Mouse (Mus musculus) lung, embryonic 15.5 days (tissue): Measurements from ENCODE around the gene Oas2. TPM values are rescaled to one million over a fixed set of nuclear protein-coding genes. Genes with fewer than 3 reads are reported as not detected.
A peak's percentile ranks its signal among the peaks of the same experiment; 100 is the strongest.

ENCODE experiments used
- ATAC-seq: fragments of 200-750 bp; cut with Nextera tagmentation; 2 replicates; pipeline ENCODE4 v1.8.0; 2017; ENCODE audit warnings: moderate number of reproducible peaks, borderline replicate concordance; ENCODE audit not compliant: low FRiP score, low TSS enrichment; ENCODE audit errors: extremely low read depth
- H3K27ac ChIP-seq: fragments of 300-500 bp; sonication (generic); 2 replicates; pipeline ENCODE4 v1.5.1; 2015; ENCODE audit warnings: moderate library complexity, mild to moderate bottlenecking, inconsistent platforms
- H3K27me3 ChIP-seq: fragments of 300-500 bp; sonication (generic); 2 replicates; pipeline ENCODE4 v1.6.1; 2015; ENCODE audit warnings: inconsistent platforms
- H3K36me3 ChIP-seq: fragments of 300-500 bp; sonication (generic); 2 replicates; pipeline ENCODE4 v1.6.1; 2015; ENCODE audit warnings: inconsistent platforms
- H3K4me1 ChIP-seq: fragments of 300-500 bp; sonication (generic); 2 replicates; pipeline ENCODE4 v1.6.1; 2015; ENCODE audit warnings: inconsistent platforms
- H3K4me2 ChIP-seq: fragments of 300-500 bp; sonication (generic); 2 replicates; pipeline ENCODE4 v1.6.1; 2015; ENCODE audit warnings: inconsistent platforms, mild to moderate bottlenecking, moderate library complexity
- H3K4me3 ChIP-seq: fragments of 300-500 bp; sonication (generic); 2 replicates; pipeline ENCODE4 v1.5.1; 2015; ENCODE audit warnings: mild to moderate bottlenecking, inconsistent platforms
- H3K9ac ChIP-seq: fragments of 300-500 bp; sonication (generic); 2 replicates; pipeline ENCODE4 v1.6.1; 2015; ENCODE audit warnings: inconsistent platforms
- H3K9me3 ChIP-seq: fragments of 300-500 bp; sonication (generic); 2 replicates; pipeline ENCODE4 v1.6.1; 2016; ENCODE audit warnings: inconsistent platforms
- WGBS: fragments of 180-500 bp; shearing (Covaris S2); methylation state at CpG from one replicate; pipeline ENCODE4 v1.1.7; 2015; 5-methylcytosine and 5-hydroxymethylcytosine counted together
- polyA plus RNA-seq: library from polyadenylated mRNA; unstranded; fragments of >200 nt; fragmentation: Nextera tagmentation; extraction: Ambion mirVana; gene quantifications from 2 replicates; pipeline ENCODE4 v1.2.1, GENCODE M21; 2015

The Oas2 gene
- polyA plus RNA-seq, 1 experiment from 2014 or later = 0.34 TPM

GRCm38 (mm10) chr5:120775287-120775985, 25.8 kb upstream of the Oas2 start:
- no peaks in the 10 kb centered on the region for H3K27me3 ChIP-seq
- no peak for ATAC-seq
- H3K9me3 ChIP-seq = no peaks in the 10 kb centered on the region
- H3K9ac ChIP-seq = no peak overlapping the region
- WGBS = 66% methylated on average over 14 of the region's 14 CpGs
- no peak overlapping the region for H3K4me3 ChIP-seq
- no peak overlapping the region for H3K27ac ChIP-seq
- H3K4me1 ChIP-seq = no peaks in the 10 kb centered on the region
- no peak overlapping the region for H3K4me2 ChIP-seq
- H3K36me3 ChIP-seq = no peaks in the 10 kb centered on the region

DNA sequence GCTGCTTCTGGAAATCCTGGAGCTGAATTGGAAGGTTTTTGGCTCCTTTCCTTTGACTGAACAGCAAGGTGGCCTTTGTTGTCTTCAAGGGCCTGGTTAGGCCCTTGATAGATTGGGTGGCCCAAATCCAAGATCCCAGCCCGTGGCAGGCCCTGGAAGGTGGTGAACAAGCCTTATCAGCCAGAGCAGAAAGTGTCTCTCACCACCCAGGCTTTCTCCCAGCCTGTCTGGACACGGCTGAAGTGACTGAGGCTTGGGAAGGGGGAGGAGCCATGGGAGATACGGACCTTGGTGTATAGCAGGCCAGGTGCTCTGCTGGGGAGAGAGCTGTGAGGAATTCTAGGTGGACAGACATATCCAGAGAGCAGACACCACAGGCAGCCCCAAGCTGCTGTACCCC, 19.7 kb upstream of the Oas2 start:
- H3K36me3 ChIP-seq = no peaks in the 10 kb centered on the region
- H3K4me1 ChIP-seq = no peaks in the 10 kb centered on the region
- no peak overlapping the region for H3K4me3 ChIP-seq
- no peaks in the 10 kb centered on the region for H3K9me3 ChIP-seq
- H3K4me2 ChIP-seq = no peak overlapping the region
- WGBS = 52% methylated on average over 3 of the region's 3 CpGs
- no peaks in the 10 kb centered on the region for H3K27me3 ChIP-seq
- no peak overlapping the region for H3K9ac ChIP-seq
- H3K27ac ChIP-seq = no peak overlapping the region
- ATAC-seq = no peak

DNA sequence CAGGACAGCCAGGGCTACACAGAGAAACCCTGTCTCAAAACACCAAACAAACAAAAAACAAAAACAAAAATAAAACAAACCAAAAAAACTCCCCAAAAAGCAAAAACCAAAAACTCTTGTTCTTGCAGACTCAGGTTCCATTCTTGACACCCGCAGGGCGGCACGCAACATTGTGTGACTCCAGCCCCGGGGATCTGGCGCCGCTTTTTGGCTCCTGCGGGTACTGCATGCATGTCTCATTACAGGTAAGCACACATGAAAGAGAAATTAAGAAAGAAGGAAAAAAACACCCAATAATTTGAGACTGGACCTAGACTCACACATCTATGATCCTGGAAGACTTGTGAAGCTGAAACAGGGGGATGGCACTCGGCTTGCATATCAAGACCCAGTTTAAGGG, 15.4 kb upstream of the Oas2 start:
- H3K4me3 ChIP-seq = no peak overlapping the region
- no peak for ATAC-seq
- H3K9me3 ChIP-seq = no peaks in the 10 kb centered on the region
- H3K9ac ChIP-seq = no peak overlapping the region
- H3K36me3 ChIP-seq = no peaks in the 10 kb centered on the region
- no peak overlapping the region for H3K4me2 ChIP-seq
- H3K27ac ChIP-seq = no peak overlapping the region
- H3K27me3 ChIP-seq = peaks cover 4% of the 10 kb centered on the region; the same call in 1 of the 2 replicates
- no peaks in the 10 kb centered on the region for H3K4me1 ChIP-seq
- WGBS = 61% methylated on average over 8 of the region's 8 CpGs

DNA sequence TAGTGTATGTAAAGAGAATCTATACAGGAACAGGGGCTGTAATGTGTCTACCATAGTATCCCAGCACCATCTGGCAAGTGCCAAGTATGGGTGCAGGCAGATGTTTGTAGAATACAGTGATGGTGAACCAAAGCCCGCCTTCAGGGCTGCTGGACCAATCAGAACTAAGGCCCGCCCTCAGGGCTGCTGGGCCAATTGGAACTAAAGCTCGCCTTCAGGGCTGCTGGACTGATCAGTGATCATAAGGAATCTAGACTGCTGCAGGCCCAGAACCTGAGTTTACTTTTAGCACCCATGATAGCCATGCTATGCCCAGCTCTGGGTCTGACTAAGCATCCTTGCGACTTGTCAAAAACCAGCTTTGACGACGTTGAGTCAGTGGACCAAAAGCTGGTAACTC, 12.2 kb upstream of the Oas2 start:
- H3K27ac ChIP-seq = no peak overlapping the region
- peaks cover 4% of the 10 kb centered on the region; the same call in 1 of the 2 replicates for H3K27me3 ChIP-seq
- H3K9ac ChIP-seq = no peak overlapping the region
- 0 out of 2 replicates have a peak, but pooled peaks have one; percentile 35 for ATAC-seq
- H3K4me3 ChIP-seq = no peak overlapping the region
- H3K4me2 ChIP-seq = no peak overlapping the region
- H3K4me1 ChIP-seq = no peaks in the 10 kb centered on the region
- H3K36me3 ChIP-seq = no peaks in the 10 kb centered on the region
- 24% methylated on average over 6 of the region's 6 CpGs for WGBS
- no peaks in the 10 kb centered on the region for H3K9me3 ChIP-seq

DNA sequence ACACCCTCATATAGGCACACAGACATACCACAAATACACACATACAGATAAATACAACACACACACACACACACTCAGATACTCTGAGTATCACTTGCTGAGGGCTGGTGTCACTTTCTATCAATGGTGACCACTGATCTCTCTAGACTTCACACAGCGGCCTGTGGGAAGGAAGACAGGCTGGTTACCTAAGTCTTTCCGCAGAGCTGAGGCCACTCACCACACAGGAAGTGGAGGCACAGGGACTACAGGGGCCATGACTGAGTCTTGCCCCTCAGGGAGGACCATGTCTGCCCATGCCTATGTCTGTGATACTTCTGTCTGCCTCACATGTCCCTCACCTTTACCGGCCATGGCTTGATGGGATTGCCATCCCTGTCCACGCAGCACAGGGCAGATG, 4.6 kb upstream of the Oas2 start:
- Histone ChIP-seq H3K4me2 (no peak overlapping the region), H3K4me3 (no peak overlapping the region), H3K36me3 (no peaks in the 10 kb centered on the region), H3K27ac (no peak overlapping the region), H3K9ac (no peak overlapping the region), H3K9me3 (no peaks in the 10 kb centered on the region), H3K4me1 (no peaks in the 10 kb centered on the region), H3K27me3 (no peaks in the 10 kb centered on the region)
- ATAC-seq = no peak
- 83% methylated on average over 4 of the region's 4 CpGs for WGBS

DNA sequence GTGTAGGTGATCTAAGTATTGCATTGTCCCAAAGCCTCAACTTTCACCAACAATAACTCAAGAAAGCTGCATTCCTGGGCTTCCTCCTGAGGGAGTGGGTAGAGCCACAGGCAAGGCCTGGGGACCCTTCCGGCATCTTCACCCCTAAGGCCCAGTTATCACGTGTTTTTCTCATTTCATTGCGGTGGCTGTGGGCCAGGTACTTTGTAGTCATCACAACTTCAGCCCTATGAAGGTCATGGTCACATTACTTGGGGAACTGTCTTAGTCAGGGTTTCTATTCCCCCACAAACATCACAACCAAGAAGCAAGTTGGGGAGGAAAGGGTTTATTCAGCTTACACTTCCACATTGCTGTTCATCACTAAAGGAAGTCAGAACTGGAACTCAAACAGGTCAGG, 3.1 kb upstream of the Oas2 start:
- Histone ChIP-seq H3K27me3 (no peaks in the 10 kb centered on the region), H3K9ac (no peak overlapping the region), H3K4me1 (no peaks in the 10 kb centered on the region), H3K36me3 (no peaks in the 10 kb centered on the region), H3K4me3 (no peak overlapping the region), H3K4me2 (no peak overlapping the region), H3K9me3 (no peaks in the 10 kb centered on the region), H3K27ac (no peak overlapping the region)
- WGBS = 70% methylated on average over 3 of the region's 3 CpGs
- no peak for ATAC-seq

GRCm38 (mm10) chr5:120751206-120751605, 1.6 kb upstream of the Oas2 start:
- 68% methylated on average over 3 of the region's 3 CpGs for WGBS
- Histone ChIP-seq H3K36me3 (no peaks in the 10 kb centered on the region), H3K27ac (no peak overlapping the region), H3K9me3 (no peaks in the 10 kb centered on the region), H3K4me3 (no peak overlapping the region), H3K9ac (no peak overlapping the region), H3K27me3 (no peaks in the 10 kb centered on the region), H3K4me2 (no peak overlapping the region), H3K4me1 (no peaks in the 10 kb centered on the region)
- no peak for ATAC-seq

DNA sequence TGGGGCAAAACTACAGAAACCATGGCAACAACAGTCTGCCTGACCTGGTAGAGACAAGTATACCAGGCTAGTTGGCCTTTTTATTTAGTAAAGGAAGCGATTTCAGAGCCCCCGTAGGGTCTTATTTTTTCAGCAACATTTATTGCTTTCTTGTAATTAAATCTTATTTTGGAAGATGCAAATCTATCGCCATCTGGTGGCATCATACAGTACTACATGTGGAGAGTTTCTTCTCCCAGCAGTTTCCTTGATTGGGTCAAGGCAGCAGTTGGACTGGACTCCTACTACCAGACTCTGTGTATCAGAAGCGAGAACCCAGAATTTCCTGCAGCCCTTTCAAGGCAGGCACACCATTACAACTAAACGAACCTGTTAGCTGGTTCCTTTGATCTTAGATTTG, 3.2 kb downstream of the Oas2 start:
- no peaks in the 10 kb centered on the region for H3K4me1 ChIP-seq
- no peak for ATAC-seq
- no peaks in the 10 kb centered on the region; the same call in 1 of the 2 replicates for H3K27me3 ChIP-seq
- WGBS = 9% methylated on average over 5 of the region's 5 CpGs
- H3K9me3 ChIP-seq = no peaks in the 10 kb centered on the region
- H3K36me3 ChIP-seq = no peaks in the 10 kb centered on the region
- H3K9ac ChIP-seq = no peak overlapping the region
- H3K4me2 ChIP-seq = no peak overlapping the region
- no peak overlapping the region for H3K4me3 ChIP-seq
- H3K27ac ChIP-seq = no peak overlapping the region

DNA sequence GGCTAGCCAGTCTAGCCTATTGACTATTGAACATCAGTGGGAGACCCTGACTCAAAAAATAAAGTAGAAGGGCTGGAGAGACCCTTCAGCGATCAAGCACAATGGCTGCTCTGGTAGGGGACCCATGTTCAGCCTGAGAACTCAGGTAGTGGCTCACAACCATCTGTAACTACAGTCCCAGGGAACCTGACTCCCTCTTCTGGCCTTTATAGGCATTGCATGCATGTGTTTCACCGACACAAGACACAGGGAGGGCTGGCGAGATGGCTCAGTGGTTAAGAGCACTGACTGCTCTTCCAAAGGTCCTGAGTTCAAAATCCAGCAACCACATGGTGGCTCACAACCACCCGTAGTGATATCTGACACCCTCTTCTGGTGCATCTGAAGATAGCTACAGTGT, 7.5 kb downstream of the Oas2 start:
- 31% methylated on average over 4 of the region's 4 CpGs for WGBS
- Histone ChIP-seq H3K27ac (no peak overlapping the region), H3K9me3 (no peaks in the 10 kb centered on the region), H3K27me3 (no peaks in the 10 kb centered on the region; the same call in 1 of the 2 replicates), H3K36me3 (no peaks in the 10 kb centered on the region), H3K9ac (no peak overlapping the region), H3K4me1 (no peaks in the 10 kb centered on the region), H3K4me3 (no peak overlapping the region), H3K4me2 (no peak overlapping the region)
- no peak for ATAC-seq

DNA sequence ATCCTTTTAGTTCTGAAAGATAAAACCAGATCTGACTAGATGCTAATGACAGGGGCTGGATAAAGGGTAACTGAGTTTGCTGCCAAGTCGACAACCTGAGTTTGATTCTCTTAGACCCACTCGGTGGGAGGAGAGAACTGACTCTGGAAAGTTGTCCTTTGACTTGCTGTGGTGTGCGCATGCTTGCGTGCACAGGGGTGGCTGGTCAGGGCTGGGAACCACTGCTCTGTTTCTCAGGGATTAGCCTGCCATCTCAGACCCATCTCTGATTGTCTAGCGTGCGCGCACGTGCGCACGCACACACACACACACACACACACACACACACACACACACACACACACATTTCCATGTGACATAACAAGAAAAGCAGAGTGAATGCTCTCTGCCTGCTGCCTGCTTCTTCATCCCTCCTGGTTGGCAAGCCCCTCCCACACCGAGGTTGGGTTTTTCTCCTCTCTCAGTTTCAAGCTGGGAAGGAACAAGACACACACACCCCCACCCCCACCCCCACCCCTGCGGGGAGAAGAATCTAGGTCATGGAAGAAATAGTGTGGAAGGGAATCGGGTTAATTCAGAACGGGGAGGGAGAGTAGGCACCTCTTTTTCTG, 15.2 kb downstream of the Oas2 start:
- H3K27ac ChIP-seq = no peak overlapping the region
- WGBS = 66% methylated on average over 14 of the region's 14 CpGs
- no peaks in the 10 kb centered on the region for H3K27me3 ChIP-seq
- no peaks in the 10 kb centered on the region for H3K9me3 ChIP-seq
- no peak overlapping the region for H3K4me3 ChIP-seq
- H3K36me3 ChIP-seq = no peaks in the 10 kb centered on the region
- H3K9ac ChIP-seq = no peak overlapping the region
- H3K4me1 ChIP-seq = no peaks in the 10 kb centered on the region
- H3K4me2 ChIP-seq = no peak overlapping the region
- no peak for ATAC-seq

- H3K36me3 ChIP-seq = no peaks in the 10 kb centered on the region
- no peaks in the 10 kb centered on the region for H3K4me1 ChIP-seq
- H3K9me3 ChIP-seq = no peaks in the 10 kb centered on the region
- H3K27ac ChIP-seq = no peak overlapping the region
- no peak overlapping the region for H3K4me2 ChIP-seq
- no peak overlapping the region for H3K9ac ChIP-seq
- no peak overlapping the region for H3K4me3 ChIP-seq
- H3K27me3 ChIP-seq = no peaks in the 10 kb centered on the region
- ATAC-seq = no peak
- 94% methylated on average over 3 of the region's 3 CpGs for WGBS
Measured at GRCm38 (mm10) chr5:120733696-120734095, 16.0 kb downstream of the Oas2 start.

DNA sequence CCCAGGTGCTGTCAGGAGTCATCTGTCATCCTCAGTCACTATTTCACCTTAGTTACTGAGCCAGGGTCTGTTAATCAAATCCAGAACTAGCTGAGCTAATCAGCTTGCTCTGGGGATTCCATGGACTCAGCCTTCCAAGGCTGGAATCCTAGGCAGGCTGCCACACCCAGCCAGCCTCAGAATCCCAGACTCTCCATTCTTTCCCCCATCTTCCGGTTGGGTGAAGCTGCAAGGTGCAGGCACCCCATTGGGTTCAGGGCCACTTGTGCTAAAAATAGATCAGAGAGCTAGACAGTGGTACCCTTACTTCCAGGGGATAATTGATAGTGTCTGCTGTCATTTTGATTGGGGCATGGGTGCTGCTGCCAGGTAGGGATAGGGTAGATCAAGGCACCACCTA, 16.9 kb downstream of the Oas2 start:
- Histone ChIP-seq H3K27ac (no peak overlapping the region), H3K9me3 (no peaks in the 10 kb centered on the region), H3K4me1 (no peaks in the 10 kb centered on the region), H3K27me3 (no peaks in the 10 kb centered on the region), H3K4me3 (no peak overlapping the region), H3K4me2 (no peak overlapping the region), H3K9ac (no peak overlapping the region), H3K36me3 (no peaks in the 10 kb centered on the region)
- ATAC-seq = no peak
- 63% methylated on average over 1 of the region's 1 CpGs for WGBS
